Mouse (Mus musculus) cerebellum, adult 2 months (tissue): ENCODE measurements around the gene Fam155a. TPM values are rescaled to one million over a fixed set of nuclear protein-coding genes. Genes with fewer than 3 reads are reported as not detected.
A peak's percentile ranks its signal among the peaks of the same experiment; 100 is the strongest.
"Not testable (repeated sequence)": the region's sequence is repeated elsewhere in the genome, so short reads cannot be mapped to it uniquely, and the experiment has no call there.

ENCODE experiments used
- DNase-seq, 2 experiments: peaks; one replicate each; pipeline ENCODE4 v3.0.0; 2021
- H3K27ac ChIP-seq: fragments of 200-500 bp; 2 replicates; pipeline ENCODE4 v1.5.1; 2012; ENCODE audit warnings: low read length, control low read depth, inconsistent platforms; ENCODE audit not compliant: insufficient read depth
- H3K27me3 ChIP-seq: fragments of 200-500 bp; 2 replicates; pipeline ENCODE4 v1.6.1; 2012; ENCODE audit warnings: inconsistent platforms, mild to moderate bottlenecking, low read length, moderate library complexity; ENCODE audit not compliant: control insufficient read depth, insufficient read depth
- H3K4me1 ChIP-seq: fragments of 200-500 bp; 2 replicates; pipeline ENCODE4 v1.6.1; 2011; ENCODE audit warnings: low read length; ENCODE audit not compliant: control insufficient read depth, insufficient read depth
- H3K4me3 ChIP-seq: fragments of 200-500 bp; replicated peaks from 2 replicates; pipeline ENCODE3; 2011; ENCODE audit warnings: mild to moderate bottlenecking, low read depth, low read length, control low read depth; ENCODE audit not compliant: insufficient read depth
- CTCF ChIP-seq: fragments of 200-500 bp; IDR thresholded peaks from 2 replicates; pipeline ENCODE4 v1.5.1; 2011; ENCODE audit warnings: low read depth, mild to moderate bottlenecking, control low read depth, low read length, moderate library complexity, borderline replicate concordance; ENCODE audit not compliant: insufficient read depth
- POLR2A ChIP-seq: fragments of 200-500 bp; IDR thresholded peaks from 2 replicates; pipeline ENCODE4 v1.6.1; 2011; ENCODE audit warnings: low read length, control low read depth, borderline replicate concordance; ENCODE audit not compliant: insufficient read depth
- WGBS: fragments of 180-500 bp; shearing (Covaris S2); methylation state at CpG from one replicate; pipeline ENCODE4 v1.1.7; 2018; 5-methylcytosine and 5-hydroxymethylcytosine counted together
- polyA plus RNA-seq: library from polyadenylated mRNA; depleted of rRNA; stranded (reverse); fragments of >200 nt; gene quantifications from 2 replicates; pipeline ENCODE4 v1.2.3, GENCODE M21; 2012

Gene Fam155a
- polyA plus RNA-seq, 1 experiment: 58.5 TPM

- H3K4me3 ChIP-seq: peak overlapping the region; percentile 56
- peak; percentile 13 to 18 for DNase-seq
- H3K27ac ChIP-seq: no peak overlapping the region
- 61% methylated on average over 6 of the region's 6 CpGs for WGBS
- no peaks in the 10 kb centered on the region for H3K4me1 ChIP-seq
- no peaks in the 10 kb centered on the region for H3K27me3 ChIP-seq
- TF ChIP-seq CTCF (no peak), POLR2A (no peak)
Measured at GRCm38 (mm10) chr8:9769061-9769460, 1.9 kb downstream of the Fam155a start.

GRCm38 (mm10) chr8:9735169-9735568 is 35.8 kb downstream of the Fam155a start:
- WGBS: 80% methylated on average over 5 of the region's 5 CpGs

GRCm38 (mm10) chr8:9709791-9710190 is 61.2 kb downstream of the Fam155a start:
- no peak for TF ChIP-seq CTCF
- no peak for TF ChIP-seq POLR2A
- WGBS: 9% methylated on average over 4 of the region's 4 CpGs
- DNase-seq: peak in 1 of 2 experiments; percentile 69
- Histone ChIP-seq H3K4me1 (peaks cover 6% of the 10 kb centered on the region), H3K4me3 (no peak overlapping the region), H3K27ac (no peak overlapping the region), H3K27me3 (no peaks in the 10 kb centered on the region)

More at GRCm38 (mm10) chr8:9735169-9735568, 35.8 kb downstream of the Fam155a start:
- Histone ChIP-seq H3K4me1 (0 out of 2 replicates have a peak, but pooled peaks cover 4% of the 10 kb centered on the region), H3K27ac (no peak overlapping the region), H3K4me3 (no peak overlapping the region), H3K27me3 (no peaks in the 10 kb centered on the region)
- no peak for TF ChIP-seq POLR2A
- DNase-seq: no peak

GRCm38 (mm10) chr8:9707433-9707832 is 63.5 kb downstream of the Fam155a start:
- WGBS: 40% methylated on average over 8 of the region's 8 CpGs
- H3K27ac ChIP-seq: no peak overlapping the region

GRCm38 (mm10) chr8:9694794-9695193 is 76.2 kb downstream of the Fam155a start:
- H3K4me3 ChIP-seq: no peak overlapping the region
- 90% methylated on average over 2 of the region's 2 CpGs for WGBS
- H3K4me1 ChIP-seq: peaks cover 2% of the 10 kb centered on the region; the same call in 1 of the 2 replicates
- TF ChIP-seq CTCF: no peak
- no peak for TF ChIP-seq POLR2A
- no peaks in the 10 kb centered on the region for H3K27me3 ChIP-seq
- H3K27ac ChIP-seq: no peak overlapping the region
- DNase-seq: no peak

More at GRCm38 (mm10) chr8:9707433-9707832, 63.5 kb downstream of the Fam155a start:
- H3K27me3 ChIP-seq: no peaks in the 10 kb centered on the region
- TF ChIP-seq CTCF (no peak), POLR2A (no peak)
- no peak overlapping the region for H3K4me3 ChIP-seq
- DNase-seq: peak; percentile 16 to 20
- H3K4me1 ChIP-seq: peaks cover 6% of the 10 kb centered on the region

GRCm38 (mm10) chr8:9692370-9692769 is 78.6 kb downstream of the Fam155a start:
- Histone ChIP-seq H3K27me3 (no peaks in the 10 kb centered on the region), H3K4me3 (no peak overlapping the region), H3K4me1 (peaks cover 2% of the 10 kb centered on the region; the same call in 1 of the 2 replicates), H3K27ac (no peak overlapping the region)
- DNase-seq: no peak
- no peak for TF ChIP-seq POLR2A
- TF ChIP-seq CTCF: no peak
- WGBS: 71% methylated on average over 5 of the region's 5 CpGs

GRCm38 (mm10) chr8:9660014-9660413 is 110.9 kb downstream of the Fam155a start:
- 95% methylated on average over 3 of the region's 3 CpGs for WGBS
- H3K4me1 ChIP-seq, DNase-seq, H3K4me3 ChIP-seq, H3K27me3 ChIP-seq, H3K27ac ChIP-seq: not testable (repeated sequence)

- Histone ChIP-seq H3K27me3 (no peaks in the 10 kb centered on the region; the same call in 1 of the 2 replicates), H3K27ac (no peak overlapping the region), H3K4me1 (no peaks in the 10 kb centered on the region), H3K4me3 (no peak overlapping the region)
- TF ChIP-seq POLR2A: no peak
- no peak for TF ChIP-seq CTCF
- no peak for DNase-seq
- 98% methylated on average over 2 of the region's 2 CpGs for WGBS
Measured at GRCm38 (mm10) chr8:9656901-9657300, 114.1 kb downstream of the Fam155a start.

- WGBS: 85% methylated on average over 6 of the region's 6 CpGs
- no peaks in the 10 kb centered on the region; the same call in 1 of the 2 replicates for H3K27me3 ChIP-seq
- H3K4me3 ChIP-seq: no peak overlapping the region
- TF ChIP-seq CTCF (no peak), POLR2A (no peak)
- no peaks in the 10 kb centered on the region for H3K4me1 ChIP-seq
- DNase-seq: peak in 1 of 2 experiments; percentile 28
- no peak overlapping the region for H3K27ac ChIP-seq
Measured at GRCm38 (mm10) chr8:9654826-9655225, 116.1 kb downstream of the Fam155a start.
